Mouse (Mus musculus) 416B (cell line): Measurements from ENCODE around the gene Gsta4.
"Not testable (repeated sequence)": the region's sequence is repeated elsewhere in the genome, so short reads cannot be mapped to it uniquely, and the experiment has no call there.

Experiments used
- DNase-seq: peaks from one replicate; pipeline ENCODE4 v3.0.0; 2011; ENCODE audit warnings: low read depth

The Gsta4 gene

DNA sequence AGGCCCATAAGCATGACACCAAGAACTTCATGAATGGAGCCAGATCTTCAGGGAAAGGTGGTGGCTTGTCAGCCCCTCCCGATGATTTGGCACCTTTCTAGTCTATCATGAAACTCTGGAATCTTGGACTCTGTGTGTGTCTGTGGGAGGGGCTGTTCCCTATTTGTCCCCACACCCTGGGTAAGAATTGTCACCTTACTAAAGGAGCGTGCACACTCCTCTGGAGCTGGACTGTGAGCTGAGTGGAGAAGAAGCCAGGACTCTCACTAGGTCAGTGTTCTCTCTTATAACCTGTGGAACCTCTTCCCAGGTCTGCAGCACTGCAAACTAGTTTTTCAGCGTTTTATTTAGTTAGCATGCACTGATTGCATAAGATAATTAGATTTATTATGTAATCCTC is 47.9 kb downstream of the Gsta4 start, which contains the start of gene Gsta1:
Gsta1 (plus strand) TSS at position 196 of the 400 bp plus-strand sequence.
- DNase-seq, result not testable (repeated sequence)

DNA sequence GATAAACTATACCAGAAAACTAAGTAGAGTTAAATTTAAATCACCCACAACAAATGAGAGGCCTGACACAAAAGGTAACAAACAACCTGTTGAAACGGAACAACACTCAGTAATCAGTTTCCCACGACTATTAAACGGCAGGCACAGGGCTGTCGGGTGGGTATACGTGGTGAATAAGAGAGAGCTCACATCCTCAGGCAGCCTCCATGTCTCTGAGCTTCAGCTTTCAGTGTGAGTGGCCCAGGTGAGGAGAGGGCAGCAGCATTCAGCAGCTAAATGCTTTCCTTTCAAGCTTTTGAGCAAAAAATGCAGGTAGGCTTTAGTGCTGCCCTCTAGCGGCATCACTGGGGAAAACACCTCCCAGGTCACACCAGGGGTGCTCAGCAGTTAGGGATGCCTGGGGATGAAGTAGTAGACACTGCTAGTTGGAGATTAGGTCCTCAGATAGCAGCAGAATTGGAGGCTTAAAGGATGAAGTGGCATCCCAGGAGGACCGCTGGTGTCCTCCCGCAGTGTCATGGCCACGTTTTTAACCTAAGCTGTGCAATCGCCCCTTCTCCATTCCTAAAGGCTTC is 50.6 kb downstream of the Gsta4 start:
- DNase-seq, result not testable (repeated sequence)

DNA sequence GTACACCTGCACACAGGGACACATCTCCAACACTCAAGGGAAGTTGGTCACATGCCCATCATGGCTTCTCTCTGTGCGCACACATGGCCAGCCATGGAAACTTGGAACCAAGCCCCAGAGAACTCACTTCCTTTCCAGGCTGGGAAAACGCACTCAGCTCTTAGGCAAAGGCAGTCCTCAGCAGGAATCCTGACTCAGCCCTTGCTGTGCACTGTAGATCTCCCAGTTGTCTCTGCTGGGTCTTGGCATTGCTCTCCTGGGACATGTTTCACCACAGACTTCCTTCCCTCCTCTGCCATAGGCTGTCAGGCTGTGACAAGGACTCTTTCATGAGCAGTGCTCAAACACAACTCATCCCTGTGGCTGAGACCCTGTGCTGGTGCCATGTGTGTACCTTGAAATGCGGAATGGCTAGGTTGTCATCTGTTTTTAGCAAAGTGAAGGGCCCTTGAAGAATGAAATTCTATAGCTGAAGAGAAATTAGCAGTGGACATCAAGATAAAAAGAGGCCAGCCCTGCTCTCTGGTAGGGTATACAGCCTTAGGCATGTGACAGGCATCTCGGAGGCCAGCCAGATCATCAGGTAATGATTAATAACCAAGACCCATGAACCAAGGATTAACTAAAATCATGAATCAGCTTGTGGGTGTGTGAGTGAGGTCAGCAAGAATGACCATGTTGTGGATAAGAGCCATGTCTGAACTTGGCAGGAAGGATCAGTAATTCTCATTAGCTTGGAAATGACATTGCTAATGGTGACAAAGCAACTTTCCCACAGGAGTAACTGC is 73.3 kb downstream of the Gsta4 start:
- not testable (repeated sequence) for DNase-seq

DNA sequence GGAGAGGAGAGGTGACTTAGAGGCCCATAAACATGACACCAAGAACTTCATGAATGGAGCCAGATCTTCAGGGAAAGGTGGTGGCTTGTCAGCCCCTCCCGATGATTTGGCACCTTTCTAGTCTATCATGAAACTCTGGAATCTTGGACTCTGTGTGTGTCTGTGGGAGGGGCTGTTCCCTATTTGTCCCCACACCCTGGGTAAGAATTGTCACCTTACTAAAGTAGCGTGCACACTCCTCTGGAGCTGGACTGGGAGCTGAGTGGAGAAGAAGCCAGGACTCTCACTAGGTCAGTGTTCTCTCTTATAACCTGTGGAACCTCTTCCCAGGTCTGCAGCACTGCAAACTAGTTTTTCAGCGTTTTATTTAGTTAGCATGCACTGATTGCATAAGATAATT is 74.3 kb downstream of the Gsta4 start, which contains the start of gene Gm3776:
Gm3776 (plus strand) TSS at position 216 of the 400 bp plus-strand sequence.
- DNase-seq, result not testable (repeated sequence)
